Mouse (Mus musculus) erythroblast, adult 5-6 weeks (primary cell): ENCODE measurements around the gene Mecom. TPM values are rescaled to one million over a fixed set of nuclear protein-coding genes. Genes with fewer than 3 reads are reported as not detected.

Experiments used
- ATAC-seq: replicated peaks from 2 replicates; pipeline ENCODE4 v1.8.0; 2016; ENCODE audit warnings: moderate number of reproducible peaks, mild to moderate bottlenecking, moderate TSS enrichment, inconsistent platforms; ENCODE audit not compliant: poor library complexity, low FRiP score, severe bottlenecking
- total RNA-seq, 2 experiments: library from RNA; stranded (forward) in 1 of 2; stranded (reverse) in 1 of 2; fragments of 150-400 nt in 1 of 2; fragments of 200-764, 138-1000 nt in 1 of 2; gene quantifications; 2 replicates each; pipeline versions ENCODE4 v1.2.3 to v1.2.4; 2015 to 2017; ENCODE audit warnings: low replicate concordance in 2 of 2

Mecom gene
- total RNA-seq, 2 experiments from 2014 or later, result 0.58 TPM; not detected in 1

- ATAC-seq, result no peak
These were observed 49.5 kb downstream of the Mecom start for GRCm38 (mm10) chr3:30498202-30498828.

- no peak for ATAC-seq
These were observed 53.4 kb downstream of the Mecom start for GRCm38 (mm10) chr3:30494371-30494770.

DNA sequence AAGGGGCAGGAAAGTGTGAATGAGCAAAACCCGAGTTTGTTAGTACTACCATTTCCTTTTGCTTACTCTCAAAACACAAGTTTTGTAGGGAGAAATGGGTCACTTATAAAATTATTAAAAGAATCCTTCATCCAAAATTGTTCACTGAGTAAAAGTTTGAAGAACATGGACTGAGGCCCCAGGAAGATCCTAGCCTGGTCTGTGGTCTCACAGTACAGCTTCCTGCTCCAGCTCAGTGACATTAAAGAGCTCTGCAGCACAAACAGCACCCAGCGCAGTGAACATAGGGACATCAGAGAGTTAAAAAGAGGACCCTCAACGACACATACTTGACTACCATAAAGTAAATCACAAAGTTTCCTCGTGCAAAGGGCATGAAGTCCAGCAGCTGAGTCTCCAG is 59.0 kb downstream of the Mecom start:
- no peak for ATAC-seq

GRCm38 (mm10) chr3:30486422-30486821 is 61.4 kb downstream of the Mecom start:
- ATAC-seq, result no peak

DNA sequence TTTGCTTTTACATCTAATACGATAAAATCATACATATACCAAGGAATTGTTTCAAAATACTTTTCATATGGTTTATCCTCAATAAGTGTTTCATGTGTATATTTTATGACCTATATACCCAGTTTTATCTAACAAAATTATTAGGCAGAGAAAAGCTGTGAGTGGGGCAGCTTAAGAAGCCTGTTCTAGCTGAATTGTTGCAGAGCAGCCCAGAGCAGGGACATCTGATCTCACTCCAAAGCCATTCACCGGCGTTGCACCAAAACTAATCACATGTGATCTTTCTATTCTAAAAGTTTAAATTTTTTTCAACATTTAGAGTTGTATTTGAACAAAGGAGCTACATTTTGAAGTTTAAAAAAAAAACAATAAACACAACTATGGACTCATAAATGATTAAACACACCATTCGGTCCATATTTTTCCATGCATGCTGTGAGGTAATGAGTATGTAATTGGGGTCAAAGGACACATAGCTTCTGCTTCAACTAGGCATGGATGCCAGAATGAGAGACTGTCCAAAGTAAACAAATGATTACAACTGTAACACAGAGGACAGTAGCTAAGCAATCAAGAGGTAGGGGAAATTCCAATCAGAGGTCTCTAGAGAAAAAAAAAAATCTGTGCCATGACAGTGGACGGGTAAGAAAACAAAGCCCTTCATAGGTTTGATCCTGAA is 64.7 kb downstream of the Mecom start:
- ATAC-seq, result no peak

GRCm38 (mm10) chr3:30481682-30482081 is 66.1 kb downstream of the Mecom start:
- no peak for ATAC-seq

DNA sequence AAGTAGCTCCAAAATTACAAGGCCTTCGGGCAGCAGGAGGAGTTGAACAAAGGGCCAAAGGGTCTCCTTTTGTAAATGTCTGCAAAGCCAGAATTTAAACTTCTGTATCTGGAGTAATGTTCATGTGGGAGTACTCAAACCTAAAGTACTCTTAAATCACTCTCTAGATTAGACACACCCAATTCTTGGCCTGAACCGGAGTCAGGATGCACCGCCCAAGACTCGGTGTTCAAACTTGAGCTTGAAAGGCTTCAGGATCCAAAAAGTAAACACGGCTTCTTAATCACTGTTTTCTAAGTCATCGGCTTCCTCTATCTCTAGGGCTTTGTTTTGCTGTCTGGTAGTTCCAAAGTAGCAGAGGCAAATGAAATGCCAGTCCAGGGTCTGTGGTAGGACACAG is 67.3 kb downstream of the Mecom start:
- no peak for ATAC-seq

DNA sequence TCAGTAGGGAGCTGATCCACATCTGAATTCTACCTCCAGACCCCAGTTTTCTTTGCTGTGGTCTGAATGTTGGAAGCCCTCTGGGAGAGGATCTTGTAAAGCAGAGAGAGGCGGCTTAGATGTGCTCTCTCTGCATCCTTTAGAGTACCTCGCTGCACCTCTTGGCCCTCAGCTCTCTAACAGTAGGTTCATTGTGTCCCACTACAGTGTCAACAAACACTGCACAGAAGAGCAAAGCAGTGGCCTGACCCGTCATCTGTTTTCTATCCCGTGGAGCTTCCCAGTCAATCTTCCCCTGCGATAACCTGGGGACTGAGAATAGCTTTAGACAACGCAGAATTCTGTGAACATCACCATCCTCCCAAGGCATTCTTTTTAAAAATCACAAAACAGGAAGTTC is 69.6 kb downstream of the Mecom start:
- ATAC-seq, result no peak

GRCm38 (mm10) chr3:30477008-30477407 is 70.8 kb downstream of the Mecom start:
- ATAC-seq, result no peak

GRCm38 (mm10) chr3:30475591-30475990 is 72.2 kb downstream of the Mecom start:
- ATAC-seq, result no peak

GRCm38 (mm10) chr3:30468068-30468835 is 79.6 kb downstream of the Mecom start:
- ATAC-seq, result no peak

- no peak for ATAC-seq
These were observed 81.7 kb downstream of the Mecom start for GRCm38 (mm10) chr3:30466031-30466650.

DNA sequence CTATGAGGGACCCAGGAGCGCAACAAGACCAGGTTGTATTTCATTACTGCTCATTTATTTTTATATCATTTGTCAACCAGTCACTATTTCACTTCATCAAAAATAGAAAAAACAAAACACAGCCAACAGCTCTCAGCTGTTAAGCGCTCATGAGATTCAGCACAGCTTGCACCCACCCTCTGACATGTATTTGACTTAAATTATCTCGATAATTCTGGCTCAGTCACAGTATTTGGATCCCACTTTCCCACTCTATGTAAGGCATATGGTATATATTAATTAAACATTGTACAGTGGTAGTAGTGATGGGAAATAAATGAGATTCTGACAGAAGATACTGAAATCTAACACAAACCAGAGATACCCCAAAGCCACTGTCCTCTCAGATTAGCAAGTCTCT is 83.3 kb downstream of the Mecom start:
- no peak for ATAC-seq

- no peak for ATAC-seq
These were observed 86.0 kb downstream of the Mecom start for GRCm38 (mm10) chr3:30461831-30462230.

- no peak for ATAC-seq
These were observed 86.8 kb downstream of the Mecom start for GRCm38 (mm10) chr3:30460890-30461578.

DNA sequence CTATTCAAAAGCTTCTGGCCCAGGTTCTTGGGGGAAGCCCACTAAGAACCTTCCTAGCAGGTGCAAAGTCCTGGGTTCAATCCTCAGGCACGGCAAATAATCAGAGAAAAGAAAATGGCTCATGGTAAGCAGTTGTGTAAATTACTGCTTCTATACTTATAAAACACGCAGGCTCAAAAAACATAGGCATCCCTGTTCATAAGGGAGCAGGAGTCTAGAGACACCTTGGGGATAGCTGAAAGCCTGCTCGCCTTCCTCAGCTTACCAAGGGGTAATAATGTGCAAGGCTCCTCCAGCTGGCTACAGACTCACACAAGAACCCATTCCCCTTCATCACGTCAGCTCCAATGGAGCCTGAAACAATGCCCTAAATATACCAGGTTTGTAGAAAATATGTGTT is 88.2 kb downstream of the Mecom start:
- no peak for ATAC-seq

- ATAC-seq, result no peak
These were observed 89.7 kb downstream of the Mecom start for GRCm38 (mm10) chr3:30457975-30458678.

- no peak for ATAC-seq
These were observed 91.9 kb downstream of the Mecom start for GRCm38 (mm10) chr3:30455902-30456301.
